Mouse (Mus musculus): ENCODE measurements at regions not wholly inside any gene's neighbourhood (a gene's known extent, or its start where the extent isn't known, plus 50 kb on each side); places are given as distances from the start of the nearest gene placed in this dataset.

GRCm38 (mm10) chr4:87611116-87611515 is 380.8 kb upstream of the Slc24a2 start:
- no peak for TF ChIP-seq POLR2A (IDR thresholded peaks at IDR 0.05; ENCODE audit: borderline replicate concordance, insufficient read depth, low read length)
- TF ChIP-seq CTCF (IDR thresholded peaks at IDR 0.05; ENCODE audit: borderline replicate concordance, insufficient read depth, low read depth, low read length) = no peak

GRCm38 (mm10) chr4:87593644-87594043 is 363.4 kb upstream of the Slc24a2 start:
- DNase-seq = no peak
- H3K27me3 ChIP-seq (ENCODE audit: control insufficient read depth, insufficient read depth, low read length) = no peaks in the 10 kb centered on the region
- TF ChIP-seq POLR2A (IDR thresholded peaks at IDR 0.05; ENCODE audit: borderline replicate concordance, insufficient read depth, low read length) (no peak), CTCF (IDR thresholded peaks at IDR 0.05; ENCODE audit: borderline replicate concordance, insufficient read depth, low read depth, low read length) (no peak)
- H3K4me1 ChIP-seq (ENCODE audit: control insufficient read depth, insufficient read depth, low read length) = no peaks in the 10 kb centered on the region
- H3K27ac ChIP-seq (ENCODE audit: insufficient read depth, low read length) = no peak overlapping the region
- WGBS = 93% methylated on average over 3 of the region's 3 CpGs
- no peak overlapping the region for H3K4me3 ChIP-seq (replicated peaks; ENCODE audit: insufficient read depth, low read depth, low read length)

More at GRCm38 (mm10) chr4:87611116-87611515, 380.8 kb upstream of the Slc24a2 start:
- H3K27ac ChIP-seq (ENCODE audit: insufficient read depth, low read length) = no peak overlapping the region
- WGBS = 81% methylated on average over 1 of the region's 1 CpGs
- no peak overlapping the region for H3K4me3 ChIP-seq (replicated peaks; ENCODE audit: insufficient read depth, low read depth, low read length)
- no peaks in the 10 kb centered on the region for H3K4me1 ChIP-seq (ENCODE audit: control insufficient read depth, insufficient read depth, low read length)
- no peak for DNase-seq
- H3K27me3 ChIP-seq (ENCODE audit: control insufficient read depth, insufficient read depth, low read length) = no peaks in the 10 kb centered on the region

- no peak overlapping the region for H3K27ac ChIP-seq (ENCODE audit: insufficient read depth, low read length)
- no peak overlapping the region for H3K4me3 ChIP-seq (replicated peaks; ENCODE audit: insufficient read depth, low read depth, low read length)
- TF ChIP-seq CTCF (IDR thresholded peaks at IDR 0.05; ENCODE audit: borderline replicate concordance, insufficient read depth, low read depth, low read length) = no peak
- TF ChIP-seq POLR2A (IDR thresholded peaks at IDR 0.05; ENCODE audit: borderline replicate concordance, insufficient read depth, low read length) = no peak
- H3K27me3 ChIP-seq (ENCODE audit: control insufficient read depth, insufficient read depth, low read length) = no peaks in the 10 kb centered on the region
- H3K4me1 ChIP-seq (ENCODE audit: control insufficient read depth, insufficient read depth, low read length) = no peaks in the 10 kb centered on the region
- 56% methylated on average over 3 of the region's 3 CpGs for WGBS
- no peak for DNase-seq
Measured at GRCm38 (mm10) chr4:87590797-87591196, 360.5 kb upstream of the Slc24a2 start.

GRCm38 (mm10) chr4:87578164-87578563 is 347.9 kb upstream of the Slc24a2 start:
- WGBS = 92% methylated on average over 3 of the region's 3 CpGs
- no peak for DNase-seq
- TF ChIP-seq CTCF (IDR thresholded peaks at IDR 0.05; ENCODE audit: borderline replicate concordance, insufficient read depth, low read depth, low read length) = no peak
- no peak for TF ChIP-seq POLR2A (IDR thresholded peaks at IDR 0.05; ENCODE audit: borderline replicate concordance, insufficient read depth, low read length)
- no peaks in the 10 kb centered on the region for H3K4me1 ChIP-seq (ENCODE audit: control insufficient read depth, insufficient read depth, low read length)
- no peak overlapping the region for H3K4me3 ChIP-seq (replicated peaks; ENCODE audit: insufficient read depth, low read depth, low read length)
- H3K27ac ChIP-seq (ENCODE audit: insufficient read depth, low read length) = no peak overlapping the region
- no peaks in the 10 kb centered on the region for H3K27me3 ChIP-seq (ENCODE audit: control insufficient read depth, insufficient read depth, low read length)

GRCm38 (mm10) chr4:87570950-87571349 is 340.7 kb upstream of the Slc24a2 start:
- Histone ChIP-seq H3K27me3 (ENCODE audit: control insufficient read depth, insufficient read depth, low read length) (no peaks in the 10 kb centered on the region), H3K4me3 (replicated peaks; ENCODE audit: insufficient read depth, low read depth, low read length) (no peak overlapping the region), H3K4me1 (ENCODE audit: control insufficient read depth, insufficient read depth, low read length) (no peaks in the 10 kb centered on the region), H3K27ac (ENCODE audit: insufficient read depth, low read length) (no peak overlapping the region)
- DNase-seq = no peak
- TF ChIP-seq CTCF (IDR thresholded peaks at IDR 0.05; ENCODE audit: borderline replicate concordance, insufficient read depth, low read depth, low read length) (no peak), POLR2A (IDR thresholded peaks at IDR 0.05; ENCODE audit: borderline replicate concordance, insufficient read depth, low read length) (no peak)
- WGBS = 81% methylated on average over 8 of the region's 8 CpGs

- Histone ChIP-seq H3K27ac (ENCODE audit: insufficient read depth, low read length) (no peak overlapping the region), H3K4me1 (ENCODE audit: control insufficient read depth, insufficient read depth, low read length) (no peaks in the 10 kb centered on the region), H3K4me3 (replicated peaks; ENCODE audit: insufficient read depth, low read depth, low read length) (no peak overlapping the region), H3K27me3 (ENCODE audit: control insufficient read depth, insufficient read depth, low read length) (no peaks in the 10 kb centered on the region)
- TF ChIP-seq POLR2A (IDR thresholded peaks at IDR 0.05; ENCODE audit: borderline replicate concordance, insufficient read depth, low read length) = no peak
- peak; percentile 21 to 44 for DNase-seq
- WGBS = 8% methylated on average over 13 of the region's 13 CpGs
Measured at GRCm38 (mm10) chr4:87570470-87570891, 340.2 kb upstream of the Slc24a2 start.

GRCm38 (mm10) chr4:87566616-87567015 is 336.3 kb upstream of the Slc24a2 start:
- no peak for DNase-seq
- Histone ChIP-seq H3K4me3 (replicated peaks; ENCODE audit: insufficient read depth, low read depth, low read length) (no peak overlapping the region), H3K27ac (ENCODE audit: insufficient read depth, low read length) (no peak overlapping the region), H3K27me3 (ENCODE audit: control insufficient read depth, insufficient read depth, low read length) (no peaks in the 10 kb centered on the region), H3K4me1 (ENCODE audit: control insufficient read depth, insufficient read depth, low read length) (no peaks in the 10 kb centered on the region)
- 72% methylated on average over 2 of the region's 2 CpGs for WGBS
- TF ChIP-seq POLR2A (IDR thresholded peaks at IDR 0.05; ENCODE audit: borderline replicate concordance, insufficient read depth, low read length) = no peak
- TF ChIP-seq CTCF (IDR thresholded peaks at IDR 0.05; ENCODE audit: borderline replicate concordance, insufficient read depth, low read depth, low read length) = no peak

- no peak overlapping the region for H3K27ac ChIP-seq (ENCODE audit: insufficient read depth, low read length)
- H3K4me1 ChIP-seq (ENCODE audit: control insufficient read depth, insufficient read depth, low read length) = no peaks in the 10 kb centered on the region
- H3K4me3 ChIP-seq (replicated peaks; ENCODE audit: insufficient read depth, low read depth, low read length) = no peak overlapping the region
- WGBS = 86% methylated on average over 3 of the region's 3 CpGs
- H3K27me3 ChIP-seq (ENCODE audit: control insufficient read depth, insufficient read depth, low read length) = no peaks in the 10 kb centered on the region
- DNase-seq = no peak
- TF ChIP-seq POLR2A (IDR thresholded peaks at IDR 0.05; ENCODE audit: borderline replicate concordance, insufficient read depth, low read length) (no peak), CTCF (IDR thresholded peaks at IDR 0.05; ENCODE audit: borderline replicate concordance, insufficient read depth, low read depth, low read length) (no peak)
Measured at GRCm38 (mm10) chr4:87554912-87555311, 324.6 kb upstream of the Slc24a2 start.
